Mouse (Mus musculus): ENCODE results near the gene Dppa2. TPM values are rescaled to one million over a fixed set of nuclear protein-coding genes. Genes with fewer than 3 reads are reported as not detected.

Gene Dppa2
- not detected in 2 replicates for polyA plus RNA-seq (2012; ENCODE audit: low replicate concordance)

DNA sequence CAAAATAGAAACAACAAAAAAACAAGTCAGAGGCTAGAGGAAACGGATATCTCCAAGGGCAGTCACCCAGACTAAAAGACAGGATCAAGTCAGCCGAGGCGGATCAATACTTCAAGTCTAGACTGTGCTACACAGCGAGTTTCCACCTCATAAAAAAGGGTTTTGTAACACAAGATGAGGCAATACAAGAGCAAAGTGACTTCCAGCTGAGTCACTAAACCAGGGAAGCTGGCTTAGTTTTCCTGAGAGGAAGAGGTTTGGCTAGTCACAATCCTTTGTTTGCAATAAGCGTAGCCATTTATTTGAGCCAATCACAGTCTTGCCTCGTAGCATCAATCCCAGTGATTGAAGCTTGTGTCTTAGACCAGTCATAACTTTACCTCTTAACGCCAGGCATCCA, at the start of gene Dppa2:
Dppa2 (plus strand) TSS at position 400 of the 400 bp plus-strand sequence.

DNA sequence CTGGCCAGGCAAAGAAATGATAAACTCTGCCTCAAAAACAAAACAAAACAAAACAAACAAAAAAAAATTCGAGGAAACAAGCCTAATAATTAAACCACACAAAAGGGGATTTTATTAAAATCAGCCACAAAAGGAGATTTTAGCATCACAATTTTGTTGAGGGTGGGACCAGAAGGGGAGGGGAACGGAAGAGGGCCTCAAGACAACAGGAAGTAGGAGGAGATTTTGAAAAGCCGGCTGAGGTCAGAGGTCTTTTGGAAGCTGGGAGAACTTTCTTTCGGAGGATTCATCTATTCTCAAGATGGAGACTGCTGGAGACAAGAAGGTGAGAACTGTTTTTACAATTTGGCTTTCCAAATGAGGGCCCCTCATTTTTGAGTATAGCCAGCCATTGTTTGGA, 20.2 kb upstream of the Dppa2 start, which contains the start of gene Dppa4:
Dppa4 (plus strand) TSS at position 217 of the 400 bp plus-strand sequence.

Other genes starting within 250 kb of the Dppa2 start
- not detected in 2 replicates for gene Dppa4, start 20.2 kb upstream of the Dppa2 start, polyA plus RNA-seq (2012; ENCODE audit: low replicate concordance)
- gene Gm5485, start 108.5 kb downstream of the Dppa2 start, polyA plus RNA-seq (2012; ENCODE audit: low replicate concordance) = not detected in 2 replicates
- not detected in 2 replicates for gene Morc1, start 127.3 kb downstream of the Dppa2 start, polyA plus RNA-seq (2012; ENCODE audit: low replicate concordance)

Data from hematopoietic multipotent progenitor cell, adult 10-12 weeks (in vitro differentiated cells).